Mouse (Mus musculus) intestine, embryonic 14.5 days (tissue): Measurements from ENCODE around the gene Kansl1. TPM values are rescaled to one million over a fixed set of nuclear protein-coding genes. Genes with fewer than 3 reads are reported as not detected.

Source experiments
- ATAC-seq: fragments of 200-750 bp; cut with Nextera tagmentation; replicated peaks from 2 replicates; pipeline ENCODE4 v1.8.0; 2017; ENCODE audit warnings: low read depth, moderate number of reproducible peaks, moderate TSS enrichment, moderate library complexity; ENCODE audit not compliant: low FRiP score, low TSS enrichment
- DNase-seq: peaks from one replicate; pipeline ENCODE4 v3.0.0-alpha.2; 2018; ENCODE audit warnings: low spot score
- H3K27ac ChIP-seq: fragments of 300-500 bp; sonication (generic); 2 replicates; pipeline ENCODE4 v1.5.1; 2014; ENCODE audit warnings: low read depth, mild to moderate bottlenecking, control low read depth
- H3K27me3 ChIP-seq: fragments of 300-500 bp; sonication (generic); replicated peaks from 2 replicates; pipeline ENCODE4 v1.6.1; 2014; ENCODE audit warnings: low read length, control low read depth; ENCODE audit not compliant: control insufficient read depth, insufficient read depth
- H3K36me3 ChIP-seq: fragments of 300-500 bp; sonication (generic); 2 replicates; pipeline ENCODE4 v1.6.1; 2014; ENCODE audit warnings: low read length, control low read depth; ENCODE audit not compliant: control insufficient read depth, insufficient read depth
- H3K4me1 ChIP-seq: fragments of 300-500 bp; sonication (generic); replicated peaks from 2 replicates; pipeline ENCODE4 v1.6.1; 2014; ENCODE audit warnings: low read length, control low read depth, mixed read lengths; ENCODE audit not compliant: control insufficient read depth, insufficient read depth
- H3K4me2 ChIP-seq: fragments of 300-500 bp; sonication (generic); 2 replicates; pipeline ENCODE4 v1.6.1; 2014; ENCODE audit warnings: low read length
- H3K4me3 ChIP-seq: fragments of 300-500 bp; sonication (generic); 2 replicates; pipeline ENCODE4 v1.5.1; 2014; ENCODE audit warnings: low read depth, low read length, control low read depth, mixed read lengths
- H3K9ac ChIP-seq: fragments of 300-500 bp; sonication (generic); 2 replicates; pipeline ENCODE4 v1.6.1; 2014; ENCODE audit warnings: mild to moderate bottlenecking, low read length
- H3K9me3 ChIP-seq: fragments of 300-500 bp; sonication (generic); 2 replicates; pipeline ENCODE4 v1.6.1; 2016; ENCODE audit warnings: low read length, control low read depth; ENCODE audit not compliant: control insufficient read depth
- WGBS: fragments of 180-500 bp; shearing (Covaris S2); extraction: QIAGEN DNeasy Blood & Tissue Kit; methylation state at CpG from one replicate; pipeline ENCODE4 v1.1.7; 2014; 5-methylcytosine and 5-hydroxymethylcytosine counted together
- polyA plus RNA-seq: library from polyadenylated mRNA; unstranded; fragments of >200 nt; fragmentation: Nextera tagmentation; extraction: Ambion mirVana; gene quantifications from 2 replicates; pipeline ENCODE4 v1.2.1, GENCODE M21; 2014

The Kansl1 gene
- polyA plus RNA-seq, 1 experiment from 2014 or later = 26.7 TPM

DNA sequence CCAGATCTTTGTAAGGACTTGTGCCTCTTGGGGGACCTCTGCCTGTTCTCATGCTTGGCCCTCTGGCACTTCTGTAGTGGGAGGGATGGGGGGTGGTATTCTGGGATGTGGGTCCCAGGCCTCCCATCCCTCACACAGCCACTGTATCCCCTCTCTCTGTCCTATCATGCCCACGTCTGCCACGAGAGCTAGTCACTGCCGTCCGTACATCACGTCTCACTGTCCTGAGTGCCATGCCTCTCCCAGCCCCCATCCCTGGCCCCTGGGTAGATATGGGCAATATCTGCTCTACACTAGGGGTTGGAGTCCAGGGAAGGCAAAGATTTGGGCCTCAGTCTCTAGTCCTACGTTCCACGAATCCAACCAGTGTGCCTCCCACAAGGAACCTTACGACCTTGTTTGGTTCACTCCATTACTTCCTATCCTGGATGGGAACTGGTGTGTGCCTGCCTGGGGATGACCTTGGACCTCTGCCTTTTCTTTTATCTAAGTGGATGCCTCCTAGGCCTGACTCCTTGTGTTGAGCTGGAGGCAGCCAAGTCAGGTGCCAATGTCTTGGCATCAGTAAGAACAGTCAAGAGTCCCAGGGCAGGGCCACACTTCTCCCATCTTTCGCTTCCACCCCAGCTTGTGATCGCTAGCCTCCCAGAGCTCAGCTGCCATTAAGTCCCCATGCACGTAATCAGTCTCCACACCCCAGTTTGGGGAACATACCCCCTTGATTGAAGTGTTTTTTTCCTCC lies 139.3 kb downstream of the Kansl1 start:
- Histone ChIP-seq H3K36me3 (peaks cover 30% of the 10 kb centered on the region), H3K9me3 (no peaks in the 10 kb centered on the region), H3K27me3 (no peaks in the 10 kb centered on the region), H3K4me2 (no peak overlapping the region), H3K27ac (no peak overlapping the region), H3K9ac (no peak overlapping the region), H3K4me3 (no peak overlapping the region), H3K4me1 (no peaks in the 10 kb centered on the region)
- ATAC-seq (no peak), DNase-seq (no peak)
- 77% methylated on average over 11 of the region's 11 CpGs for WGBS

- peaks cover 18% of the 10 kb centered on the region for H3K36me3 ChIP-seq
- no peak overlapping the region for H3K4me3 ChIP-seq
- no peak overlapping the region for H3K9ac ChIP-seq
- ATAC-seq (no peak), DNase-seq (no peak)
- no peaks in the 10 kb centered on the region for H3K4me1 ChIP-seq
- H3K27ac ChIP-seq = no peak overlapping the region
- no peak overlapping the region for H3K4me2 ChIP-seq
- no peaks in the 10 kb centered on the region for H3K9me3 ChIP-seq
- no peaks in the 10 kb centered on the region for H3K27me3 ChIP-seq
- 89% methylated on average over 6 of the region's 6 CpGs for WGBS
These were observed 140.7 kb downstream of the Kansl1 start for GRCm38 (mm10) chr11:104327946-104328345.

GRCm38 (mm10) chr11:104327462-104327861 lies 141.2 kb downstream of the Kansl1 start:
- DNase-seq (no peak), ATAC-seq (no peak)
- Histone ChIP-seq H3K9me3 (no peaks in the 10 kb centered on the region), H3K9ac (no peak overlapping the region), H3K36me3 (peaks cover 13% of the 10 kb centered on the region), H3K27me3 (no peaks in the 10 kb centered on the region), H3K27ac (no peak overlapping the region), H3K4me2 (no peak overlapping the region), H3K4me1 (no peaks in the 10 kb centered on the region), H3K4me3 (no peak overlapping the region)
- 88% methylated on average over 1 of the region's 1 CpGs for WGBS

DNA sequence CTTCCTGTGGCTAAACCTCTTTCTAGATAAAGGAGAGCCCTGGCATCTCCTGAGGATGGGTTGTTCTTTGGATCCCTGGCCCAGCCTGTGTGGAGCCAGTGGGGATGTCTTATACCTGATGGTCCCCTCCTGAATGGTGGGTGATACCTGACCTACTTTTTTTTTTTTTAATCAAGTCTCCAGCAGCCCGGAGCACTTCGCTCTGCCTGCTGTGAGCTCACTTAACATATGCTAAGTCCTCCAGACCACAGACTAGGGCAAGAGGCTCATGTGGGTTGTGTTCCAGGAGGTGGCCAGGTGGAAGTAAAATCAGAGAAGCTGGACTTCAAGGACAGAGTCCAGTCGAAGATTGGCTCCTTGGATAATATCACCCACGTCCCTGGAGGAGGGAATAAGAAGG lies 146.5 kb downstream of the Kansl1 start:
- H3K36me3 ChIP-seq = no peaks in the 10 kb centered on the region
- WGBS = 44% methylated on average over 4 of the region's 4 CpGs

GRCm38 (mm10) chr11:104320511-104320910 lies 148.2 kb downstream of the Kansl1 start:
- DNase-seq (no peak), ATAC-seq (no peak)
- 31% methylated on average over 5 of the region's 5 CpGs for WGBS
- Histone ChIP-seq H3K4me1 (peaks cover 12% of the 10 kb centered on the region), H3K36me3 (no peaks in the 10 kb centered on the region), H3K27ac (no peak overlapping the region), H3K4me3 (no peak overlapping the region), H3K9ac (no peak overlapping the region), H3K9me3 (no peaks in the 10 kb centered on the region), H3K27me3 (no peaks in the 10 kb centered on the region), H3K4me2 (no peak overlapping the region)

More for the DNA sequence above, 146.5 kb downstream of the Kansl1 start:
- Histone ChIP-seq H3K4me3 (no peak overlapping the region), H3K4me1 (peaks cover 10% of the 10 kb centered on the region), H3K9me3 (no peaks in the 10 kb centered on the region), H3K4me2 (no peak overlapping the region), H3K27me3 (no peaks in the 10 kb centered on the region), H3K27ac (no peak overlapping the region), H3K9ac (no peak overlapping the region)
- DNase-seq (no peak), ATAC-seq (no peak)

- Histone ChIP-seq H3K27me3 (no peaks in the 10 kb centered on the region), H3K4me3 (peak overlapping the region; percentile 36), H3K4me2 (peak overlapping the region; percentile 65), H3K27ac (peak overlapping the region; percentile 86), H3K9ac (peak overlapping the region; percentile 42), H3K36me3 (no peaks in the 10 kb centered on the region), H3K4me1 (peaks cover 12% of the 10 kb centered on the region), H3K9me3 (no peaks in the 10 kb centered on the region)
- ATAC-seq = peak; percentile 76
- peak; percentile 84 for DNase-seq
- WGBS = 3% methylated on average over 24 of the region's 24 CpGs
These were observed 149.5 kb downstream of the Kansl1 start for GRCm38 (mm10) chr11:104318940-104319781.

- Histone ChIP-seq H3K9me3 (no peaks in the 10 kb centered on the region), H3K27me3 (no peaks in the 10 kb centered on the region), H3K4me3 (no peak overlapping the region), H3K4me1 (peaks cover 12% of the 10 kb centered on the region), H3K36me3 (no peaks in the 10 kb centered on the region), H3K27ac (no peak overlapping the region), H3K4me2 (no peak overlapping the region), H3K9ac (no peak overlapping the region)
- ATAC-seq (no peak), DNase-seq (no peak)
- WGBS = 70% methylated on average over 3 of the region's 3 CpGs
These were observed 151.0 kb downstream of the Kansl1 start for GRCm38 (mm10) chr11:104317631-104318030.

DNA sequence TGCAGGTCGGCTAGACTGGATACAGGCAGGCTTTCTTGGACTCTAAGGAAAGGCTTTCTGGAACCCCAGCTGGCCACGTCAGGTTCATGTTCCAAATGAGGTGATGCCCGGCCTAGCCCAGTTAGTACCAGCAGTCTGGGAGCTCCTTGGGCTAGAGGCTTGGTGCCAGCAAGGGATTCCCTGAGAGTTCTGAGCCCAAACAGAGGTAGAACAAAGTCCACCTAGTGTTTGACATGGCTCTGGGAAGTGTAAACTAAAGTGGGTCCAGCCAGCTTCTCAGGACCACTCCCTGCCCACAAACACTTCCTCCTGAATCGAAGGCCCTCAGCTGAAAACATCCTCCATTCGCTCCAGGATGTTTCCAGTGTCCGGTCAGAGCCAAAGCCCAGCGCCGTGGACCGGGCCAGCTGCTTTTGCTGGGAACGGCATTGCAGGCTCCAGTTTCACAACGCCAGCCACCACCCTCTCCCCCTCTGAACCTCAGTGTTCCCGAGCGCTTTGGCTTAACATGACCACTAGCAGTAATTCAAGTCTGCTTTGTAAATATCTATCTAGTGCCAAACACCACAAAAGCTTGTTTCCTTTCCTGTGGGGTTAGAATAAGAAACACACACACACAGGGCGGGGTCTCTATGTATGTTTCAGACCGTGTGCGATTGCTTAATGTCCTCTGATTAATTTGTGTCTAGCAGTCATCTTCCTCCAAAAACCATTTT lies 151.8 kb downstream of the Kansl1 start:
- no peak overlapping the region for H3K4me3 ChIP-seq
- no peak for ATAC-seq
- H3K9ac ChIP-seq = no peak overlapping the region
- H3K27ac ChIP-seq = no peak overlapping the region
- H3K27me3 ChIP-seq = no peaks in the 10 kb centered on the region
- H3K9me3 ChIP-seq = no peaks in the 10 kb centered on the region
- no peak for DNase-seq
- no peaks in the 10 kb centered on the region for H3K36me3 ChIP-seq
- peaks cover 12% of the 10 kb centered on the region for H3K4me1 ChIP-seq
- no peak overlapping the region for H3K4me2 ChIP-seq
- WGBS = 58% methylated on average over 16 of the region's 16 CpGs
